Mouse (Mus musculus) urinary bladder, postnatal 36 days (tissue): ENCODE data around the gene Fmod.

Experiments used
- DNase-seq, 2 experiments: peaks; one replicate each; pipeline ENCODE4 v3.0.0; 2022; ENCODE audit warnings: low spot score in 2 of 2, mixed read lengths in 1 of 2

The Fmod gene

DNA sequence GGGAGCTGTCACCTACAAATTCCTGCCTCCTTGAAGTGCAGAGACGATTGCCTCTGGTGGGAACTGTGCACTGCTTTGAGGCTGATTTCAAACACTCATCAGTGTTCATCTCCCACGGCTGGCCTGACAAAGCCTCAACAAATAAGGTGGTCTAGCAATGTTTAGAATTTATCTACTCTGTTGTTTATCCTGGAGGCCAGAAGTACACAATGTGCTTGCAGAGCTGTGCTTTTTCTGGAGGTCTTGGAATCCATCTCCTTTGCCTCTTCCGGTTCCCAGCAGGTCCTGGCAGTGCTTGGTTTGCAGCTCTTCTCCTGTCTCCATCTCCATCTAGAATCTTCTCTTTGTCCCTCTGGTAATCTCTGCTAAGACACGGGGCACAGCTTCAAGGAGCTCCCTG is 19.2 kb downstream of the Fmod start:
- no peak for DNase-seq

DNA sequence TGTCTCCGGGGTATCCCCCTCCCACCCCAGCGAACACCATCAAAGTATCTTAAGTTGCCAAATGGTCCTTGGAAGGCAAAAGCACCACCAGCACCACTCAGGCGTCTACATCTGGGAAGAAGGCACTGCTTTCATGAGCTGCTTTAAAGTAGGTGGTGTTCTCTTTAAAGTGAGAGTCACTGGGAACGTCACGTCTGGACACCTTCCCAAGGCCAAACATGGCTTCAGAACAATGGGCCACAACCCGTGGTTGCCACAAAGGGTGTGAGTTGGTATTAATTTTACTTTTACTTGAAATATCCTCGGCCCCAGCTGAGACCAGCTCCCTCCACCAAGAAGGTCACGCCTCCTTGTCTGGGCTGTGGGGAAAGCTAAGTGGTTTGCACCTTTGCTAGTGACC is 20.7 kb downstream of the Fmod start:
- no peak for DNase-seq

DNA sequence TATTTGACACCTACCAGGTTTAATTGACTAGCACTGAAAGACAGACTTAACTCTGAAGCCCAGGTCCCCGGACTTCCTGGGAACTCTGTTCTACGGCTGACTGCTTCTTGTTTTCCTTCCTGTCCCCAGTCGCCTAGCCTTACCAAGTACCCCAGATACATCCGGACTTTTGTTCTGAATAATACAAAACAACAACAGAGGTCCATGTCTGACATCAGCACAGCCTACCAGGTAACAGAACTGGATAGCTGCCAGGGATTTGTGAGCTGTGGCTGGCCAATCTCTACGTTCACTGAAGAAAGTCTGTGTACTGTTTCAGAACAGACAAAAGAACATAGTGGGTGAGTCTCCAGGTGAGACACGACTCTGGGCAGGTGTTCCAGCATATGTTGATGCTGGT is 21.8 kb downstream of the Fmod start:
- no peak for DNase-seq

- DNase-seq: no peak
Measured at GRCm38 (mm10) chr1:134059739-134060695, 23.0 kb downstream of the Fmod start.

DNA sequence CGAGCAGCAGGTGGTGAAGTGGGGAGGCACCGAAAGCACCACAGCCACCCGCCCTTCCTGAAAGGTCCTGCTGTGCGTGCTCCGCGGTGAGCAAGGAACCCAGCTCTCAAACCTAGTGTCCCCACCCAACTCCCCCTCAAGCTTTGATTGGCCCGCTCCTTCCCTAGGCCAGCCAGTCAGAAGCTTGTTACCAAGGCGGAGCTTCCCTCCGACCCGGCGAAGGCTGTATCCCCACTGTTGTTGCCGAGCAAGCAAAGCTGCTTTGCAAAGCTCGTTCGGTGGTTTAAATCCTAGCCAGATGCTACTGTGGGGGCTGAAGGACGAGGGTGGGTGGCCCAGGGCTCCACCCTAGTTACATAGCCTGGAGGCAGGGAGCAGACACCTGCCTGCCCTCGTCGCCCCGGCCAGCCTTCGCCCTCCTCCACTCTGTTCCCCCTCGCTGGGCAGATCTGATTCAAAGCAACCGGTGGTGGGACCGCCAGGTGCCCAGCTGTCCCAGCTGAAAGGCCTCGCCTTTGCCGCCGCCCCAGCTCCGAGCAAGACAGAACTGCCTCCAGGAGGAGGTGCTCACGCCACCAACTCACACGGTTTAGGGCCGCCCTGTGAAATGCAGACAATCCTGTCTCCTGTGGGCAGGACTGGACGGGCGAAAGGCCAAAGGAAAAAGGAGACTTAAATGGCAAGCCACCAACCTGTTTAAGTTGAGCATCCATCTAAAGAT is 24.0 kb downstream of the Fmod start:
- DNase-seq: peak; percentile 89 to 92

DNA sequence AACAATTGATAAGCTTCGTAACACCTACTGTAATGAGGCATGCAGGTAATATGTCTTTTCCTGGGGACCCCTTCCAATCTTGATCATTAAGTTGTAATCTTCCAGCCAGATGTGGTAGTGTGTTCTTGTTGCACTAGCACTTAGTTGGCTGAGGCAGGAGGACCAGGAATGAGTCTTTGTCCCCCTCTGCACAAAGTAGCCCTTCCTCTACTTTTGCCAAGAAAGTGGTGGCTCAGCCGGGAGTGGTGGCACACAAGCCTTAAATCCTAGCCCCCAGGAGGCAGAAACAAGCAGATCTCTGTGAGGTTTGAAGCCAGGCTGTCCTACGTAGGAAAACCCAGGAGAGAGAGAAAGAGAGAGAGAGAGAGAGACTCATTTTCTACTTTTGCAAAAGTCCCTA is 24.9 kb downstream of the Fmod start:
- DNase-seq: no peak

- no peak for DNase-seq
Measured at GRCm38 (mm10) chr1:134062411-134063085, 25.5 kb downstream of the Fmod start.

GRCm38 (mm10) chr1:134063086-134063772 is 26.2 kb downstream of the Fmod start:
- DNase-seq: peak in 1 of 2 experiments; percentile 79

DNA sequence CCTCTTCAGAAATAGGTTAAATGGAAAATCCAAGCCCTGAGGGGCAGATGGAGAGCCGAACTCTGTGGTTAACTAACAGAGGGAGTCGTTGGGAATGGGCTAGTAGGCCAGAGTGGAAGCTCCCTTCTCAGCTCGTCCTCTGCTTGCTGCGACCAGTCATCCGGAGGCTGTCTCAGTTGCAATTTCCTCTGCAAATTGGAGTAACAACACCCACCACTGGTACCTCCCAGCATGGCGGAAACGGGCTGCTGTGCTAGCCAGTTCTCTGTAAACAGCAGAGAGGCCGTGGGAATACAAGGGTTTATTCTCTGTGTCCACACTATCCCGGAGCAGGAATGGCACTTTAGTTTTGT is 26.7 kb downstream of the Fmod start:
- DNase-seq: no peak

DNA sequence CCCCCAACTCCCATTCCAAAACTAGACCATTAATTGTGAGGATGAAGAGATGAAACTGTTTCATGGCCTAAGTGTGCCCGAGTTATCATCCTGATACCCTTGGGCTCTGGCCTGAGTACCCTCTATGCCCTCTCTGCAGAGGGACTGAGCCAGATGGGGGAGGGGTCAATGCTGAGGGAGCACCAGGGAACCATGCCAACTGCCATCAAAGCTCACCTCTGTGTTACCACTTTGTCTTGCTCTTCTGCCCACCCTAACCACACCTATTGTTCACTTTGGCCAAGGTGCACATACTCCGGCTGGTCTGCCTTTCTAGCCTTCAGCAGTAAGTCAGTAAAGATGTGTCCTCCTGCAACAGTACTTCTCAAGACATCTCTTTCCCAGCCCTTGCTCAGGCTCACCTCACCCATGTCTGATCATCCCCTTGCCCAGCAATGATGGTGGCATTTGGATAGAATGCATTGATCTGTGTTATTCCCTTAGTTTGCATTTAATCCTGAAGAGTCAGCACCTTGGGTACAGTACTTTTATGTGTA is 27.3 kb downstream of the Fmod start:
- DNase-seq: no peak

DNA sequence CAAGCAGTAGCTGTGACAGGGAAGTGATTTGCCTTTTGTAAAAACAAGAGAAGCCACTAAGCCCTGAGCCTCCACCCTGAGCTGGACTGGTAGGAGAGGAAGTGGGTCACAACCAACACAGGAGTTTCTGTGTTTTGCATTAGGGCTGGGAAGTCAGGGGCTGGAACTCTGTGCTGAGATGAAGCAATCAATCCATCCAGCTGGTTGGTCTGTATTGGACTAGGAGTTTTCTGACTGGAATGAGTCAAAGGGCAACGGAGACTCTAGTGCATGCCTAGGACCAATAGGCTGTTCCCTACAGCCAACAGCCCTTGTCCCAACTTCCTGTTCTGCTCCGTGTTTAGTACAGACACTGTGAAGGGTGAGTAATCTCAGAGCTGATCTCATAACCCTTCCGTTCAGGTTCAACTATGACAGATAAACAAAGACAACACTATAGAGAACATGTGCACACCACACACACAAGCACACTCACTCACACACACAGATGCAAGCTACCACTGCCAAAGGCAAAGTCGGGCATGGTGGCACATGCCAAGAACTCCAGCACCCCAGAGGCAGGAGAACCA is 28.3 kb downstream of the Fmod start:
- DNase-seq: peak in 1 of 2 experiments; percentile 68

- no peak for DNase-seq
Measured at GRCm38 (mm10) chr1:134066554-134066953, 29.5 kb downstream of the Fmod start.

DNA sequence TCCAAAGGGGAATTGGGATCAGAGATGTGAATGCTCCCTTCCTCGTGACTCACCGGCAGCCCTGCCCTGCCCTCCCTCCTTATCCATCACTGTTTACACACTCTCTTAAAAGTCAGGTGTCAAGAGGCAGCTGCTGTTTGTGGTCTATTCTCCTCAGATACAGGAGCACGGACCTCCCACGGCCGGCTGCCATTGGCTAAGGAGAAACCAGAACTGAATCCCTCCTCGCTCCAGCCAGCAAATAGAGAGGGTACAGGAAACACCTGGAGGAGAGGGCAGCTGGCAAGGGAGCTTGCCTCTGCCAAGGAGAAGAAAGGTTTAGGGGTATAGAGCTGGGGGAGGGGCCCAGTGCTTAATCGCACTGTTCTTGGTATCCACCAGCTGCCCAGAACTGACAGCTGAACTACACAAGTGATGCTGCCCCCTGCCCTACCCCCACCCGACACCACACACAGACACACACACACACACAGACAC is 30.1 kb downstream of the Fmod start:
- peak; percentile 70 to 77 for DNase-seq

DNA sequence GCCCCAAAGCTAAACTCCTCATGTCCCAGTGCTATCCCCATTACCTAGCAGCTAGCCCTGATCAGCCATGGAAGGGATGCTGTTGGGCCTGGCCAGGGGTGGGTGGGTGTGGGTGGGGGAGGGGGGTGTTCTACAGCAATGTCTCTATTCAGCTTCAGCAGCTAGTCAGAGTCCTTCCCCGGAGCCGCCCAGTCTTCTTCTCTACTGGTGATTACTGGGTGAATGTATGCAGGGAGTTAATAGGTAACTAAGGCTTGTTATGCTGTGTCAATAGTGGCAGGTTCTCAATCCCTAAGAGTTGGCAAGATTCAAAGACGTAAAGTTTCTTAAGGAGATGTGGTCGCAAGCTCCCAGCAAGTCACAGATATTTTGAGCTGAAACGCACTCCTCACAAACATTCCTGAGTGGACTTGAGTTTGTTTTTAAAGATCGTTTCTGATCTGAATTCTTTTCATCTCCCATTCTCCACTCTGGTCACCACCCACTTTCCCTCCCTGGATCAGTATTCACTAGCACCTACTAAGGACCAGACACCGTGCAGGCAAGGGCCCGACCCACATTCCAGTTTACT is 33.1 kb downstream of the Fmod start:
- DNase-seq: no peak

- peak in 1 of 2 experiments; percentile 83 for DNase-seq
Measured at GRCm38 (mm10) chr1:134071411-134072018, 34.5 kb downstream of the Fmod start.

- no peak for DNase-seq
Measured at GRCm38 (mm10) chr1:134073061-134073564, 36.1 kb downstream of the Fmod start.

GRCm38 (mm10) chr1:134073658-134074057 is 36.6 kb downstream of the Fmod start:
- no peak for DNase-seq

DNA sequence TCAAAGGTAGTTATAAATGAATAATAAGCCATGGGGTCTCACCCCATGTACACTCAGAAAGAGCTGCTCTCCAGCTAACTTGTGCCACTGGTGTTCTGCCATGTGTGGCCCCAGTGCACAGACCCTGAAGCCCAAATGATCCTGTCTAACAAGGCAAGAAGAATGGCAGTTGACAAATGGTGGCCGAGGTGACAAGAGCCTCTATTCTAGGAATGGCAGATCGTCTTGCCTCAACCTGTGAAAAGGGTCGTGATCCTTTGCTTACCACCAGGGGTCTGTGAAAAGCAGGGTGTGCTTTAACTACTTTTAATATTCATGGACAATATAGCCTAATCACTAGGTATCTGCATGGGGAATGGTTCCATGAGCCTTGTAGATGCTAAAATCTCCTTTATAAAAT is 37.1 kb downstream of the Fmod start:
- DNase-seq: no peak

DNA sequence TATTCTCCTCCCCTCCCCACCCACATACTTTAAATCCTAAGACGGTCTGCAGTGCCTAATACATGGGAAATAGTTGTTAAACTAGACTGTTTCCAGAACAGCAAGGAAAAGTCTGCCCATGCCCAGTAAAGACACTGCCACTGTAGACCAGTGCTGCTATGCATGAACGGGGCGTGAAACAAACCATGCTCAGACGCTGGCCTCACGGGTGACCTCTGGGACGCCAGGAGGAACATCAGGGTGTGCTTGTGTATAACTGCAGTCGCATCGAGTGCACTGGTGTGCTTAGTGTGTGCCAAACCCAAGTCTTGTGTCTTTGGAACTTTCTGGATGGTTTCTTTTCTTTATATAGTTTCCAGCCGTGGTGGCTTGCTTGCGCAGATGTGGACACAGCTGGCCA is 37.6 kb downstream of the Fmod start:
- no peak for DNase-seq

GRCm38 (mm10) chr1:134075532-134075931 is 38.5 kb downstream of the Fmod start:
- DNase-seq: no peak
